Mouse (Mus musculus) urinary bladder, postnatal 10 days (tissue): Measurements from ENCODE around the gene Pld4.
A peak's percentile ranks its signal among the peaks of the same experiment; 100 is the strongest.

Experiments used
- DNase-seq: peaks from one replicate; pipeline ENCODE4 v3.0.0; 2022; ENCODE audit warnings: low spot score

Pld4 gene

DNA sequence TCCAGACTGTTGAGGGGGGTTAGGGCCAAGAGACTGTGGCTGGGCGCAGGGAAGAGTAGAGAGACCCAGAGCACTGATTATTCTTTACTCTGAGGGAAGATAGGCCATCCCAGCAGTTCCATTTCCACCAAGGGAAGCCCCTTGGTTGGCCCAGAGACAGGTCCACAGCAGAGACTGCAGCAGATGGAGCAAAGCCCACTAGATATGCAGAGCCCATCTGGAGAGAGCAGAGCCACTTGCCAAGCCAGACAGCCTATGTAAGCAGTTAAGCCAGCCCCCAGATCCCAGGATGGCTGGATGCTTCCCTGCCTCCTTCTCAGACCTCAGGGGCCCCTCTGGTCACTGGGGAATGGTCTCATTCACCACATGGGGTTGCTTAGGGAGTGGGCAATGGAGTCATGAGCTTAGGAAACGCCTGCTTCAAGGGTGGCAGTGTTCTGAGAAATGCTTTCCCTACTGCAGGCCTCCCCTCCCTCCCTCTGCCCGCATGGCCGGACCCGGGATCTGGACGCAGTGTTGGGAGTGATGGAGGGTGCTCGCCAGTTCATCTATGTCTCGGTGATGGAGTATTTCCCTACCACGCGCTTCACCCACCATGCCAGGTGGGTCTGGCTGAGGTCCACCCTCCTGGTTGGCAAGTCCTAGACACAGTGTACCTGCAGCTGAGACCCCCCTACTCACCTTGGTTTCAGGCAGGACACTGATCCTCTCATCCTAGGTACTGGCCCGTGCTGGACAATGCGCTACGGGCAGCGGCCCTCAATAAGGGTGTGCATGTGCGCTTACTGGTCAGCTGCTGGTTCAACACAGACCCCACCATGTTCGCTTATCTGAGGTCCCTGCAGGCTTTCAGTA is 6.8 kb downstream of the Pld4 start:
- no peak for DNase-seq

DNA sequence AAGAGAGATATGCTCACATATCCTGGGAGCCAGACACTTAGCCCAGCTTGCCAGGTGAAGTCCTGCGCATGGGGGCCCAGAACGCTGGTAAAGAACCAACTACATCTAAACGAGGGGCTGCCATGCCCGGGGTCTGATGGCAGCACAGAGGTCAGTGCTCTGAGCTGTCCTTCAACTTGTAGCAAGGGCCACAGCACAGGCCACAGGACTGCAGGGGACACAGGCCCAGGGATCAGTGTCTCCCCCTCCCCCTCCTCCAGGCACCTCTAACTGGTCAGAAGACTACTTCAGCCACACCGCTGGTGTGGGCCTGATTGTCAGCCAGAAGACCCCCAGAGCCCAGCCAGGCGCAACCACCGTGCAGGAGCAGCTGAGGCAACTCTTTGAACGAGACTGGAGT is 7.7 kb downstream of the Pld4 start:
- DNase-seq, result no peak

DNA sequence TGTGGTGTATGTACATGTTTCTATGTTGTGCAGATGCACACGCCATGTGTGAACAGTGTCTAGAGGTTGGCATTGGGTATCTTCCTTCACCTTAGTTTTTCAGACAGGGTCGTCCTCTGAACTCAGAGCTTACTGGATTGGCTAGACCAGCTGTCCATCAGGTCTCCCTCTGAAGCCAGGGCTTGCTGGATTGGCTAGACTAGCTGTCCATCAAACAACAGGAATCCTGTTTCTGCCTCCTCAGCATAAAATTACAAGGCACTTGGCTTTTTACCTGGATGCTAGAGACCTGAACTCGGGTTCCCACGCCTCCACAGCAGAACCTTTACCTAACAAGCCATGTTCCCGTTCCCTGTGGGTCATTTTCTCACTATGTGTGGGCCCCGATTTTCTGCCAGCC is 8.6 kb downstream of the Pld4 start:
- DNase-seq, result no peak

DNA sequence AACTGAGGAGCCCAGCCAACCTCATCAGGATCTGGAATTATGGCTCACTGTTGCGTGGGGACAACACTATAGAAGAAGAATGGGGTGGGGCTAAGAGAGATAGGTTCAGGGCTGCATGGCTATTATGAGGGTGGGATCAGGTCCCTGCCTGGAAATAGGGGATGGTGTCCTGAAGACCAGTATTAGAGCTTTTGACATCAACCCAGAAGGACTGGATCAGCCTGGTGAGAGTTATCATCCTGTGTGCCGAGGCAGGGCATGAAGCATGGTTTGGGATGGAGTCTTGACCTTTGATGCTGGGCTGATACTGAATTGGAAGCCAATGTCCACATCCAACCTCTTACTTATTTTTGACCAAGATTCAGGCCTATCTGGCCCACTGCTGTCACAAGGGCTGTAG is 9.3 kb downstream of the Pld4 start:
- no peak for DNase-seq

DNA sequence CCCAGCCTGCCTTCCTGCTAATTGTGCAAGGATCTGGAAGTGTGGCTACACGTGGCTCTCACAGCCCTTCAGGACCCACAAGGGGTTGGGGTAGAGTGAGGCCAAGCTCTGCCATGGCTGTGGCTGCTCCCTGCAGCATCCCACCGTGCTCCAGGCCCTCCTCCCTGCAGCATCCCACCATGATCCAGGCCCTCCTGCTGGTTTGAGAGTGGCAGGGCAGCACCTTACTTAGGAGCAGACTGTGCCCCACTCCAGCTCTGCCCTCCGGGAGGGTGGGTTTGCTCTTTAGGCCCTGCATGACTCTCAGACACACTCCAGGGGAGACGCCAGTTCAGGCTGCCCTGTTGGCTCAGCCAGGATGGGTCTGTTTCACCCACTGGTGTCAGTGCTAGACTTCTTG is 9.9 kb downstream of the Pld4 start:
- DNase-seq, result no peak

DNA sequence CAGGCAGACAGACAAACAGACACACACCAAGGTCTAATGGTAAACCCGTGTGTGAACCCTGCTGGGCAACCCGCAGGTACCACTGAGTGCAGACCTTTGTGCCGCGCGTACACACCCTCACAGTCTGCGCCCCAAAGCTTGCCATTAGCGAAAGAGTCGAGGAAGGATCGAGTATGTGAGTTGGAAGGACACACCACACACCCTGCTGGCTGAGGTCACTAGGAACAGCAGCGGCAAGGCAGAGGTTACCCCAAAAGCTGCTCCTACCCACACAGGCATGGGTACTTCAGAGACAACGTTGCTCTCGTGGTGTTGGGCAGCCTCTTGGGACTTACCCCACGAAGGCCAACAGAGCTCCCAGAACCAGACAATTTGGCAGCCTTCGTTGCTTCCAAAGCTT is 11.9 kb downstream of the Pld4 start:
- DNase-seq, result no peak

DNA sequence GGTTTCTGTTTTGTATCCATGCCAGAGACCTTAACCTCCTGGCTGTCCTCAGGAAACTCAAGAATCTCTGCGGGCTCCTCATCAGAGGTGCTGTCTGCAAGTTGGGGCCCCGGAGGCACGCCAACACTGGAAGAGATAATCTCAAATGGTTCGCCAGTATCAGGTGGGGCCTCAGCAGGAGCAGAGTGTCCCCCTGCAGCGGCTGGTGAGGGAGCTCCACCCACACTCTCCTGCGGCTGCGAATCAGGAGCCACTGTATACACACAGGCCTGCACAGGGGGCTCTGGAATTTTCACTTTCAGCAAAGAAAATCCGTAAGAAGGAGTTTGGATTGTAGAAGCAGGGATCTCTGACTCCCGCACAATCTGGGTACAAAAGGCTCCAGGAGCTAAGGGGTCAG is 12.9 kb downstream of the Pld4 start:
- DNase-seq, result no peak

DNA sequence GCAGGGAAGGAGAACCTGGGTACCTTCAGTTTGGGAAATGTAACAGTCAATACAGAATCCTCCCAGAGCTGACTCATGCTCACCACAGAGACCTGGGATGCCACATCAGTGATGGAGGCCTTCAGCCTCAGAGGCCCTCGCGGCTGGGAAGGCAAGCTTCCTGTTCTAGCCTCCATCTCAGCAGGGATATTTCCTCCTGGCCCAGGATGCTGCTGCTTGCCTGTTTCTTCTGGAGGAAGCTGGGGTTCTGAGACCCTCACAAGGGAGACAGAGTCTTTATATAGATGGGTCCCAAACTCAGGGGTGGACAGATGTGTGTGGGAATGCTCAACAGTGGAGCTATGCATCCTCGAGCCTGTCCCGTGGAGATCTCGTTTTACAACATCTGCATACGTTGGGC is 13.6 kb downstream of the Pld4 start:
- no peak for DNase-seq

DNA sequence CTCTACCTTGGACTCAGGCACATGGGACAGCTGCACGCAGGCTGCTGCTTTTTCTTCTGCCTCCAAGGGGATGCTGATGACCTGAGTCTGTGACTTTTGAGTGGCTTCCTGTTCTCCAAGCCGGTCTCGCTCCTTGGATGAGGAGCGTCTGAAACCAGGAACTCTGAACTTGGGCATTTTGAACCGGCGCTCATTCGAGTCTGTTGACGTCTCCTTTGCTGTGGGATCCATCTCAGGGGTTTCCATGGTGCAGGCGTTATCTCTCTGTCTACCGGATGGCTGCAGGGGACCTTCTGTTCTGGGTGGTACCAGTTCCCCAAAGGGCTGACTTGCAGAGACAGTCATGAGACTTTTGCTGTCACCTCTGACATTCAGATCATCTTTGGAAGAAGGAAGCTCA is 14.0 kb downstream of the Pld4 start:
- DNase-seq, result peak; percentile 2

DNA sequence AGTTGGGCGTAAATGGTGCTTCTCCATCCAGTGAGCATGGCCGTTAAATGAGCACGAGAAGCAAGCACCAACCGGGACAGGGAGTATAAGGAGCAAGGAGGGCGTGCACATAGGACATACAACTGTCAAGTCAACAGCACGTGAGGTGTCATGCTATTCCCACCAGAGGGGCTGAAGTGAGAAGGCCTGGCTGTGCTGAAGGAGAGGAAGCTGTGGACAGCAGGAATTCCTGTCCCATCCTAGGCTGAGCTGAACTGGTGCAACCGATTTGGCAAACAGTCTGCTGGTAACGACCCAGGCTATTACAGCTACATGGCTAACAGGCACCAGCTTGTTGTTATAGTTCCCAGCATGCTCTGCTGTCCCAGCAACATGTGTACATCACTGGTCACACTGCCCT is 30.6 kb downstream of the Pld4 start:
- no peak for DNase-seq

DNA sequence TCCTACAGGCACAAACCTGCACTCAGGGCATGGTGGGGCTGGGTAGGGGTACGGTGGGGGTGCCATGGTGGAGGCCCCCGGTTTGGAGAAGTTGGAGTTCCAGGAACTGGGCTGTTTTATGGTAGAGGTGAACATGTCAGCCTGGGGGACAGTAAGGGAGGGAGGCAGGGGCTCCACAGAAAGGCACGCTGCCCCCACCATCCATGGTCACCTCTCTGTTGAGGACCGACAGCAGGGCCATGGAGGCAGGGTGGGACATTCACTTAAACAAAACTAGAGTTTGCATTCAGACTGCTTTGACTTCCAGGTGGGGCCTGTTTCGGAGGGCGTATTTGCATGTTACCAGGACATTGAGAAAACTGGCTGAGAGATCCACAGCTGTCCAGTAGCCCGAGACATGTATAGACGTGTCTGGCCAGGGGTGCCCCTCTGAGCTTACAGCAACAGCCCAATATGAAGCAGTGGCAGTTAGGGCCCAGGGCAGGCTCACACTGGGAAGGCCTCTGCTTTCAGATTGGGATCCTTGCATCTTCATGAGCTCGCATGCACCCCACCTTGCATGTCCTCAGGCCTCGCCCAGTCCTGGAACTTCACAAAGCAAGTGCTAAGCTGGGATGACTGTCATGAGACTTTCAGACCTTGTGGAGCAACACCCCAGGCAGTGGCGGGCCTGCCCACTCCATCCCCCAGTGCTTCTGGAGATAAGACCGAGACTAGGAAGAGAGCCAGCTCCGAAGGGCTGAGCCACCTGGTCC is 33.3 kb downstream of the Pld4 start:
- DNase-seq, result no peak

DNA sequence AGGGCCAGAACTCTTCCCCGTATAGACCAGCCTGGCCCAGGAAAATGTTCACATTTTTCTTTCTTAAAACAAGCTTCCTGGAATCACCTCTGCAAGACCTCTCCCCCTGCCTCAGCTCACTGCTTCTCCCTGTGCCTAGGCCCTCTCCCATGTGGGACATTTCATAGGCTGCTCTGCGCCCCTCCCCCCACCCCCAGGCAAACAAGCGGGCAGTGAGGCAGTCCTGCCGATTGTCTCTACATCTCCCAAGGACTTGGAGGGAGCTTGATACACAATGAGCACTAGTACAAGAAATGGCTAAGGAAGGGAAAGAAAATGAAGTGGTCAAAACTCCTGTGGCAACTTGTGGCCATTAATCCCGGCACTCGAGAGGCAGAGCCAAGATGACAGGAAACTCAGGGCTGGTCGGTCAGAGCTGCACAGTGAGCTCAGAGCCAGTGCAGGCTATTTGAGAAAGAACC is 33.9 kb downstream of the Pld4 start:
- no peak for DNase-seq

DNA sequence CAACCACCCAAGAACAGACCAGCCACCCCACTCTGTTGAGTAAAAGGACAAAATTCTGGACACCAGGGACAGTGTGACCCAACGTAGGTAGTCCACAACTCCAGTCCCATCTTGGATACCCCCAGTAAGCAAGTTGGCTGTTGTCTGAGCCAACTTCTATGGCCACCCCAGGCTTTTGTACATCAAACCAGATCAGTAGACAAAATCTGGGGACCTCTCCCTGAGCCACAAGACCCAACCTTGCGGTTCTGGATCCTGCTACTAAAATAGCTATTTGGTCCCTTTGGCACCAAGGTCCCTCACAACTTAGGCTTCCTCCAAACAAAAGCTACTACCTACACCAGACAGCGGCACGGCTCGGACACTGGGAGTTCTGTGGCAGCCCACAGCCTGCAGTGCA is 34.5 kb downstream of the Pld4 start:
- no peak for DNase-seq

DNA sequence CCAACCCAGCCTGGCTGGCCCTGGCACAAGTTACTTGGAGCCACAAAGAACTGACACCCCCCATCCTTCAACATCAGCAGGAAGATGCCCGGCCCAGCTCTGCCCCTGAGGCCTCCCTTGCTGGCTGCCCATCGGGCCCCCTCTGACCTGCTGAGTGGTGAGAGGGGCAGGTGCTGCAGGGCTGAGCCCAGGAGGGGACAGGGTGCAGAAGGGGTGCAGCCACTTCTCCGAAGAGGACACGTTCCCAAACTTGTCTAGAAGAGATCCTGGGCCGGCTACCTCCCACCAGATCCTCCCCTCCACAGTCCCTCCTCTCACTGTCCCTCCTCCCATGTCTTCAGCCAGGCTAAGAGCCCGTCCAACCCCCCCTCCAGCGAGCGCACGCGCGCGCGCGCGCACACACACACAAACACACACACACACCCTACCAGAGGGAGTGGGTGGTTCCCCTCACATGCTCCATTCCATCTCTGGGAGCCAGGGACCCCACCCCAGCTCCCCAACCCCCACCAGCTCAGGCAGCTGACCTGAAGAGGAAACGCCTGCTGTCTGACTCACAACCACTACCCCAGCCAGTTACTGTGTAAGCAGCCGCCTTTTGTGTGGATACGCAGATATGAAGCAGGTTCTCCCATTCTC is 35.1 kb downstream of the Pld4 start:
- no peak for DNase-seq

DNA sequence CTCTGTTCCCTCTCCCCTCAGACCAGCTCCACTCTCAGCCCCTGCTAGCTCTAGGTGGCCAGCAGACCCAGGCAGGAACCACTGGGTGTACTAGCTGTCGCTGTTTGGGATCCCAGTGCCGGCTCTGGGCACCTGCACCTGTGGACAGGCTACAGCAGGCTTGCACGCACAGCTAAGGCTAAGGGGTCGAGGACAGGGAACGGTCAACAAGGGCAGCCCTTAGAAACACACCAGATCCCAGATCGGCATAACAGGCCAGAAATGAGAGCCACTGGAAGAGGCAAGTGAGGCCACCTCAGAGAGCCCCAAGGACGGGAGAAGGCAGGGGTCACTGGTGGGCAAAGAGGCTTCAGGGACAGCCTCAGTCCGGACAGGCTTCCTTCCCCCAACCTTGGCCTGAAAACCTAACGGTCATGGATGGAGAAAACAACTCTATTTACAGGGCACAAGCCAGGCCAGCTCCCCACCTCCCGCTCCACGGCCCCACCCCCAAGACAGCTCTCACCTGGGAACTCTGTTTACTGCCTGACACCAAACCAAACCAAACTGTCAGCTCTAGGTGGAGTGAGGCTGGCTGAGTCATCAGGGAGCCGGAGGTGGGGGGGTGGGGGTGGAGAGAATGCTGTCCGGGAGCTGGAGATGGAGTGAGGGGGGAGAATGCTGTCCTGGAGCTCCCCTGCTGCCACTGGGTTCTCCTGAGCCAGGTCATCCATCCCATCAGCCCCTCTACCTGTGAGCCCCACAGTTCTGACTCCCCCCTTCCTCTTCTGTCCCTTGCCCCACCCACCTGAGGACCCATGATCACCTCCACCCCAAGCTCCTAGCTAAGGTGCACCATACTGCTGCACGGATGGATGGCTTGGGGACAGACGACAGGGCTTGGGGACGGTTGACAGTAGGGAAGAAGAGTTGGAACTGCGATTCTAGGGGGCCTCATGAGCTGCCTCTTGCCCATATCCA is 36.4 kb downstream of the Pld4 start:
- no peak for DNase-seq

DNA sequence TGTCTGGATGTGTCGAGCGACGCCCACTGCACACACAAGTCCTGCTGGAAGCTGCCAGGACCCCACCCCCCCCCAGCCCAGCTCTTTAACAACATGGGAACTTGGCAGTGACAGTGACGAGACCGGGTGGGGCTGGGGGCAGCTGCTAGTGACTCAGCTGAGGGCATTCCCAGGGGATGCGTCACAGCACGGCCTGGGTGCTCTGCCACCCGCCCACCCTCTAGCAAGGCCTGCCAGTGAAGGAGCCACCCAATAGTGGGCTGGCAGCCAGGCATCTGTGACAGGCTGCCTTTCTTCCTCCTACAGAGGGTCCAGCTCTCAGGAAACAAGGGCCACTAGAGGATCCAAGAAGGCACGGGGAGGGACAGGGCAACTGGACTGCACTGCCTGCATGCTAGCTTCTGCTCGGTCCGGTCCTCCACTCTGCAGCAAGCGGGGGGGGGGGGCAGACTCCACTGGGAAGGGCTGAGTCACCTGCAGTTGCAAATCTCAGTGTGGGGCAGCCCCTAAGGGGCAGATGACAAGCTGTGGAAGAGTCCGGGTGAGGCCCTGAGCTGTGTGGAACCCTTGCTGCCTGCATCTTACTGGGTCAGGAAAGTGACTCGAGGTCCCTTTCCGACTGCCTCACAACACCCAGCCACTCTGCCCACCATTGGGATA is 37.3 kb downstream of the Pld4 start:
- no peak for DNase-seq

DNA sequence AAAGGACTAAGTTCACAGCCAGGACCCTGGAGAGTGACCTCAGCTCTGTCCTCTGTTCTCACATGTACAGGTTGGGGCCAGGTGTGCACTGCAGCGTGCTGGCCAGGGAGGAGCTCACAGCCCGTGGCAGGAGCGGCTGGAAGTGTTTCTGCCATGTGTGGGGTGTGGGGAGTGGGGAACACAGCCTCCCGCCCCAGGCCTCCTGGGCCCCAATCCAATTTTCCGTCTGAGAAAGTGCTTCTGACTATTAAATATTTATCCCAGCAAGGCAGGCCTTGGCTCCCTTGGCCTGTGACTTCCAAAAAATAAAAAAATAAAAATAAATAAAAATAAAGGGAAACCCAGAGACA is 37.9 kb downstream of the Pld4 start:
- DNase-seq, result no peak

DNA sequence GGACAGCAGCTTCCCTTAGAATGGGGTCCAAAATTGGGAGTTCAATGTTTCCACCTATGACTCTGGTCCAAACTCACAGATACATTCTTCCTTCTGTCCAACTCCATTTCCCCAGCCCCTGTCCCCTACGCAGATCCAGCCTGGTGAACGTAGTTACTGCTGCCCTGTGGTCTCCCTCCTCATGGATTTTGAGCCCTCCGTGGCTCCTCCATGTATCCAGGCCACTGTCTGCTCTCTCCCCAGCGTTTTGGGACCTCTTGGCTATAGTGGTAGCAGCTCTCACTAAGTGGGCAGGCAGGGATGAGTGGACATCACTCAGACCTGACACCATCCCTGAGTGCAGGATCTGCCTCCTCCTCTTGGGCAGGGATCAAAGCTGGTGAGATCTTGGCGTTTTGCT is 38.3 kb downstream of the Pld4 start:
- DNase-seq, result no peak

DNA sequence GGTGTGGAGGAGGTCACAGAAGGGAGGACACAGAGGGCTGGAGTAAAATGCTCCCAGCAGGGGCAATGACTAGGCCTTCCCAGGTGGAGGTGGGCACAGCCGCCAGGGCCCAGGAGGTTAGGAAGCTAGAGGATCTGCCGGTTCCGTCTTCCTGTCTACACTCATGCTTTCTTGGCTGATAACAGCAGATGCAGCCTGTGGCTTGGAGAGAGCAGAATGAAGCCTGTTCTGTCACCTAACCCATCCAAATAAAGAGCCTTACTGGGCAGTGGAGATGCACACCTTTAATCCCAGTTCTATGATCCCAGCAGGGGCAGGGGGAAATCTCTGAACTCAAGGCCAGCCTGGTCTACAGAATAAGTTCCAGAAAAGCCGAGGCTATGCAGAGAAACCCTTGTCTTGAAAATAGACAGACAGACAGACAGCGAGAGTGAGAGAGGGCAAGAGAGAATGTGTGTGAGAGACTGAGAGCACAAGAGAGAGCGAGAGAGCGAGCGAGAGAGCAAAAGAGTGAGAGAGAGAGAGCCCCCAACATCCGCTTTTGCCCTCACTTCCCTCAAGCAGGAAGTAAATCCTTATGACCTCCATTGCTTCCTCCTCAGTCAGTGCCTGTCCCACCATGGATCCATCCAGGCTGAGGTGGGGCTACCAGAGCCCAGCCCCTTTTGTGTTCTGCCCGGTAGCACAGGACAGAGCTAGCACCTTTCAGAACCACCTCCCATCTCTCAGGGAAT is 38.9 kb downstream of the Pld4 start:
- no peak for DNase-seq

DNA sequence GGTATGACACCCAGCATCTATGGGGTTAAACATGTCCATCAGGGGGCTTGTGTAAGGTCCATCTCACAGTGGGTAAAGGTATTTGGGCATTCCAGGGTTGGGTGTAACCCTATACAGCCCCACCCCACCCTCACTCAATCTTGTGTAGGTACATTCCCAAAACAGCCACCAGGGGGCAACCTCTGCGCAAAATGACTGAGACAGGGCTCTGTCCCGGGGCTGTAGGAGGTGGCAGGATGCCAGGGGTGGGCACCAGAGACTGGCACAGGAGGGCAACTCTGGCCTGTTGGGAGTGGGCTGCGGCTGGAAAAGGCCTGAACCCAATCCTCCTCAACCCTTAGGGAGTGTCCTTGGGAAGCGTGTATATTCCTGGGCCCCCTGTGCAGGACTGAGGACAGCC is 40.0 kb downstream of the Pld4 start:
- DNase-seq, result no peak
